Mouse (Mus musculus) stomach, postnatal 0 days (tissue): ENCODE results near the gene Dcst1. TPM values are rescaled to one million over a fixed set of nuclear protein-coding genes. Genes with fewer than 3 reads are reported as not detected.

Experiments
- ATAC-seq: fragments of 200-750 bp; cut with Nextera tagmentation; 2 replicates; pipeline ENCODE4 v1.8.0; 2017; ENCODE audit not compliant: low FRiP score, low TSS enrichment
- DNase-seq: peaks from one replicate; pipeline ENCODE4 v3.0.0-alpha.2; 2016; ENCODE audit warnings: low spot score
- H3K27ac ChIP-seq: fragments of 300-500 bp; sonication (generic); replicated peaks from 2 replicates; pipeline ENCODE4 v1.5.1; 2014; ENCODE audit warnings: mild to moderate bottlenecking, control low read depth
- H3K27me3 ChIP-seq: fragments of 300-500 bp; sonication (generic); 2 replicates; pipeline ENCODE4 v1.6.1; 2014; ENCODE audit warnings: low read length; ENCODE audit not compliant: control insufficient read depth, insufficient read depth
- H3K36me3 ChIP-seq: fragments of 300-500 bp; sonication (generic); 2 replicates; pipeline ENCODE4 v1.6.1; 2014; ENCODE audit warnings: low read length, mixed read lengths; ENCODE audit not compliant: control insufficient read depth, insufficient read depth
- H3K4me1 ChIP-seq: fragments of 300-500 bp; sonication (generic); replicated peaks from 2 replicates; pipeline ENCODE4 v1.6.1; 2014; ENCODE audit warnings: antibody characterized with exemption; ENCODE audit not compliant: control insufficient read depth, insufficient read depth
- H3K4me2 ChIP-seq: fragments of 300-500 bp; sonication (generic); replicated peaks from 2 replicates; pipeline ENCODE4 v1.6.1; 2014; ENCODE audit warnings: low read depth, mild to moderate bottlenecking, control low read depth, moderate library complexity
- H3K4me3 ChIP-seq: fragments of 300-500 bp; sonication (generic); 2 replicates; pipeline ENCODE4 v1.5.1; 2014; ENCODE audit warnings: low read depth, low read length, control low read depth
- H3K9ac ChIP-seq: fragments of 300-500 bp; sonication (generic); 2 replicates; pipeline ENCODE4 v1.6.1; 2014; ENCODE audit warnings: mild to moderate bottlenecking, low read length, control low read depth, mixed read lengths
- H3K9me3 ChIP-seq: fragments of 300-500 bp; sonication (generic); 2 replicates; pipeline ENCODE4 v1.6.1; 2016; ENCODE audit warnings: low read length; ENCODE audit not compliant: control insufficient read depth
- CTCF ChIP-seq: IDR thresholded peaks from 2 replicates; pipeline ENCODE4 v1.5.1; 2016; ENCODE audit warnings: antibody characterized with exemption, low read depth, mild to moderate bottlenecking, moderate library complexity
- EP300 ChIP-seq: optimal IDR thresholded peaks from 2 replicates; pipeline ENCODE3; 2016; ENCODE audit warnings: antibody characterized with exemption
- WGBS: fragments of 180-500 bp; shearing (Covaris S2); extraction: QIAGEN DNeasy Blood & Tissue Kit; methylation state at CpG from one replicate; pipeline ENCODE4 v1.1.7; 2014; 5-methylcytosine and 5-hydroxymethylcytosine counted together
- polyA plus RNA-seq: library from polyadenylated mRNA; unstranded; fragments of >200 nt; fragmentation: Nextera tagmentation; extraction: Ambion mirVana; gene quantifications from 2 replicates; pipeline ENCODE4 v1.2.1, GENCODE M21; 2015

Dcst1 gene
- polyA plus RNA-seq, 1 experiment from 2014 or later = 0.29 TPM

DNA sequence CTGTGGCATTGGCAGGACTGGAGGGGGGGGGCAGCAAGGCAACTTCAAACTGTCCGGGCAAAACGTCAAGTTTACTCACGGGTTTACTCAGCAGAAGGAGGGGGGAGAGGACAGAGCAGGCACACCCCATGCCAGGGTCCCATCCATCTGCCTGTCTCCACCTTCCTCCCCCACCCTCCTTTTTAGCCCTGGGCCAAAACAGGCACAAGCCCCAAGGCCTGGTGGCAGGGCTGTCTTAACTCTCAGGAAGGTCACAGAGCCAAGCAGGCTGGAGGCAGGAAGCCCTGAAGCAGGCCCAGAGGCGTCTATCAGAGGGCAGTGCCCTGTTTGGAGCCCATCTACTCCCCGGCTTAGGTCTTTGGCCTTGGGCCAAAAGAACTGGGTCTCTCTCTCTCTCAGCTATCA is 25.1 kb upstream of the Dcst1 start:
- H3K36me3 ChIP-seq = no peaks in the 10 kb centered on the region
- peak overlapping the region; percentile 76 for H3K4me3 ChIP-seq
- TF ChIP-seq CTCF (no peak), EP300 (no peak)
- H3K27me3 ChIP-seq = no peaks in the 10 kb centered on the region
- 19% methylated on average over 5 of the region's 5 CpGs for WGBS
- H3K4me1 ChIP-seq = peaks cover 6% of the 10 kb centered on the region; the same call in 1 of the 2 replicates
- peak overlapping the region; percentile 94 for H3K27ac ChIP-seq
- H3K9me3 ChIP-seq = no peaks in the 10 kb centered on the region
- no peak for ATAC-seq
- peak overlapping the region; percentile 82; the same call in 1 of the 2 replicates for H3K9ac ChIP-seq
- peak; percentile 50 for DNase-seq
- H3K4me2 ChIP-seq = peak overlapping the region; percentile 99

DNA sequence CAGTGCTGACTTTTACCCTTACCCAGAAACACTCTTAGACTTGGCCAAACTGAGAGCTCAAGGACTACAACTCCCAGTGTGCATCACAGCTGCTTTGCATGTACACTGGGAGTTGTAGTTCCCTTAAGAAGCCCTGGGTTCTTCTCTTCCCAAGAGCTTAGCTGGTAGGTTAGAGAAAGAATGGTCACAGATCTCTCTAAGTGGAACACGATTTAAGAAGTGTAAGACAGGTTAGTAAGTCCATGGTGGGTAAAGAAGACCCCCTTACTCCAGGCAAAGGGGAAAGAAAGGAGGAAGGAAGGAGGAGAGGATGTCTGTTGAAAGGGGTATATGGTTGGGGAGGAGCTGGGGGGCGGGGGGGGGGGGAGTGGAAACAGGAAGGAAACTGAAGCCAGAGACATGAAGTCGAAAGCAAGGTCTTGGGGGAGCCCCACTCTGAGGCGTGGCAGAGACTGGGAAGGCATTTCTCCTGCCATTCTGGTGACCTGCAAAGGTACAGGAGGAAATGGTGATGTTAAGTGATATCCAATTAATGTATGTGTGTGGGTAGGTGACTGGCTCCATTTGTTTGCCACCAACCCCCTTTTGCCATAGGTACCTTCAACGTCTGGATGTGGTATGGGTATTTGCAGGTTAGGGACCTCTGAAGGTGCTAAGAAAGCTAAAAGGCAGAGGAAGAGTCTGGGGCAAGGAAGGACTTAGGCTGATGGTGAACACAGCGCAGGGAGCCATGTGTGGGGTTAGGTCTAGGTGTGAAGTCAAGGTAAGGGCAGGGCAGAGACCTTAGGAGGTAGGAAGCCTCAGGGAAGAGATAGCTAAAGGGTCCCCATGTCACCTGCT is 24.1 kb upstream of the Dcst1 start:
- Histone ChIP-seq H3K27ac (peak overlapping the region; percentile 94), H3K4me1 (peaks cover 11% of the 10 kb centered on the region), H3K9me3 (no peaks in the 10 kb centered on the region), H3K4me2 (peak overlapping the region; percentile 99; the same call in 1 of the 2 replicates), H3K4me3 (no peak overlapping the region), H3K9ac (no peak overlapping the region), H3K27me3 (no peaks in the 10 kb centered on the region), H3K36me3 (no peaks in the 10 kb centered on the region)
- WGBS = 47% methylated on average over 5 of the region's 6 CpGs
- no peak for ATAC-seq
- DNase-seq = no peak
- TF ChIP-seq EP300 (no peak), CTCF (no peak)

DNA sequence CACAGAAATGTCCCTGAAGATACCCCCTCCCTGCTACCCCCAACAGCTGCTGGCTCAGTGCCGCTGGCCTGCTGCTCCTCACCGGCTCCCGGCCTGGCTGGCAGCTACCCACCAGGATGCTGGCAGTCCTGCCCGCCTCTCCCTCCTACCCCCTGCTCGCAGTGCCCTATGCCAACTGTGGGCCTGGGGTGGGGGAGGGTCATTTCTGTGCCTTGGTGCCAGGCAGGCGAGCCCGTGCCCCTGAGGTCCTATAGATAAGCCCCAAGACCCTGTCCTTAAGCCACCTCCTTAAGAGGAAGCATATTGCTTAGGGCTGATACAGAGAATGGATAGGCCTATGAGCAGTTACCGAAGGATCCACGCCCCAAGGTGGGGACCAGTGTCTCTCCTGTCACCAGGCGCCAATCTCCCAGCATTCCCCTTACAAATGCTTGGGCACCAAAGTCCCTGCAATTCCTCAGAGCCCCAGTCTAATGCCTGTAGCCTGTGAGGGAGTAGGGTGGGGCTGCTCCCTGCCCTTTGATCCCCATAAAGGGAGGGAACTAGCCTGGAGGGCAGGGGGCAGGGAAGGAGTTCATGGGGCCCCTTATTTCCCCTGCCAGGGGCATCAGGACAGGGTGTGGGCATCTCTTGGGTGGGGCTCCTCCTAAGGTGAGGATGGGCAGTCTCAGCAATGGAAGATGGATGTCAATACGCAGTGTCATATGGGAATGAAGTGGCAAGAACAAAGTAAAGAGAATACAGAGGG is 23.3 kb upstream of the Dcst1 start:
- H3K27me3 ChIP-seq = no peaks in the 10 kb centered on the region
- H3K9ac ChIP-seq = peak overlapping the region; percentile 41
- DNase-seq (peak; percentile 60), ATAC-seq (0 out of 2 replicates have a peak, but pooled peaks have one; percentile 2)
- H3K36me3 ChIP-seq = no peaks in the 10 kb centered on the region
- no peaks in the 10 kb centered on the region for H3K9me3 ChIP-seq
- TF ChIP-seq CTCF (no peak), EP300 (no peak)
- H3K4me3 ChIP-seq = peak overlapping the region; percentile 18; the same call in 1 of the 2 replicates
- peak overlapping the region; percentile 50 for H3K4me2 ChIP-seq
- H3K4me1 ChIP-seq = peaks cover 11% of the 10 kb centered on the region
- peak overlapping the region; percentile 84 for H3K27ac ChIP-seq
- 49% methylated on average over 11 of the region's 11 CpGs for WGBS

GRCm38 (mm10) chr3:89387632-89388031 is 22.6 kb upstream of the Dcst1 start:
- peak overlapping the region; percentile 50 for H3K4me2 ChIP-seq
- no peaks in the 10 kb centered on the region for H3K27me3 ChIP-seq
- peak overlapping the region; percentile 84 for H3K27ac ChIP-seq
- H3K36me3 ChIP-seq = no peaks in the 10 kb centered on the region
- 47% methylated on average over 11 of the region's 11 CpGs for WGBS
- H3K4me1 ChIP-seq = peaks cover 11% of the 10 kb centered on the region
- H3K9ac ChIP-seq = peak overlapping the region; percentile 41; the same call in 1 of the 2 replicates
- no peak for ATAC-seq
- H3K4me3 ChIP-seq = peak overlapping the region; percentile 18; the same call in 1 of the 2 replicates
- DNase-seq = peak; percentile 58
- TF ChIP-seq CTCF (peak; percentile 21; the same call in 1 of the 2 replicates), EP300 (no peak)
- H3K9me3 ChIP-seq = no peaks in the 10 kb centered on the region

- Histone ChIP-seq H3K4me2 (peak overlapping the region; percentile 50), H3K9me3 (no peaks in the 10 kb centered on the region), H3K27ac (peak overlapping the region; percentile 84), H3K4me3 (peak overlapping the region; percentile 18; the same call in 1 of the 2 replicates), H3K9ac (peak overlapping the region; percentile 41), H3K4me1 (peaks cover 11% of the 10 kb centered on the region), H3K27me3 (no peaks in the 10 kb centered on the region), H3K36me3 (no peaks in the 10 kb centered on the region)
- TF ChIP-seq CTCF = no peak
- TF ChIP-seq EP300 = no peak
- 58% methylated on average over 17 of the region's 17 CpGs for WGBS
- peak; percentile 35 for DNase-seq
- no peak for ATAC-seq
Measured at GRCm38 (mm10) chr3:89386438-89387420, 21.7 kb upstream of the Dcst1 start.
